Mouse (Mus musculus) forebrain, embryonic 15.5 days (tissue): ENCODE measurements at regions not wholly inside any gene's neighbourhood (a gene's known extent, or its start where the extent isn't known, plus 50 kb on each side); places are given as distances from the start of the nearest gene placed in this dataset.

Experiments
- ATAC-seq: fragments of 200-750 bp; cut with Nextera tagmentation; replicated peaks from 2 replicates; pipeline ENCODE4 v1.8.0; 2017; ENCODE audit warnings: mild to moderate bottlenecking, moderate TSS enrichment, moderate library complexity
- H3K27ac ChIP-seq: fragments of 300-500 bp; sonication (generic); replicated peaks from 2 replicates; pipeline ENCODE4 v1.5.1; 2015; ENCODE audit warnings: mild to moderate bottlenecking, inconsistent platforms
- H3K27me3 ChIP-seq: fragments of 300-500 bp; sonication (generic); 2 replicates; pipeline ENCODE4 v1.6.1; 2015; ENCODE audit warnings: inconsistent platforms
- H3K36me3 ChIP-seq: fragments of 300-500 bp; sonication (generic); 2 replicates; pipeline ENCODE4 v1.6.1; 2015; ENCODE audit warnings: mild to moderate bottlenecking, inconsistent platforms
- H3K4me1 ChIP-seq: fragments of 300-500 bp; sonication (generic); 2 replicates; pipeline ENCODE4 v1.6.1; 2015; ENCODE audit warnings: inconsistent platforms
- H3K4me2 ChIP-seq: fragments of 300-500 bp; sonication (generic); replicated peaks from 2 replicates; pipeline ENCODE4 v1.6.1; 2015; ENCODE audit warnings: mild to moderate bottlenecking, inconsistent platforms
- H3K4me3 ChIP-seq: fragments of 300-500 bp; sonication (generic); 2 replicates; pipeline ENCODE4 v1.5.1; 2015; ENCODE audit warnings: mild to moderate bottlenecking, inconsistent platforms
- H3K9ac ChIP-seq: fragments of 300-500 bp; sonication (generic); replicated peaks from 2 replicates; pipeline ENCODE4 v1.6.1; 2015; ENCODE audit warnings: mild to moderate bottlenecking, inconsistent platforms
- H3K9me3 ChIP-seq: fragments of 300-500 bp; sonication (generic); 2 replicates; pipeline ENCODE4 v1.6.1; 2016; ENCODE audit warnings: inconsistent platforms
- WGBS: fragments of 180-500 bp; shearing (Covaris S2); methylation state at CpG from one replicate; pipeline ENCODE4 v1.1.7; 2015; ENCODE audit warnings: mixed read lengths; 5-methylcytosine and 5-hydroxymethylcytosine counted together

- 75% methylated on average over 5 of the region's 5 CpGs for WGBS
- Histone ChIP-seq H3K27ac (no peak overlapping the region), H3K9ac (no peak overlapping the region), H3K9me3 (no peaks in the 10 kb centered on the region), H3K36me3 (no peaks in the 10 kb centered on the region), H3K4me3 (no peak overlapping the region), H3K4me1 (no peaks in the 10 kb centered on the region), H3K4me2 (no peak overlapping the region), H3K27me3 (no peaks in the 10 kb centered on the region)
- no peak for ATAC-seq
Observed at GRCm38 (mm10) chr4:127819009-127819408, 151.7 kb downstream of the CK137956 start.

- no peaks in the 10 kb centered on the region for H3K27me3 ChIP-seq
- no peaks in the 10 kb centered on the region for H3K4me1 ChIP-seq
- no peak overlapping the region for H3K4me3 ChIP-seq
- no peaks in the 10 kb centered on the region for H3K36me3 ChIP-seq
- no peak overlapping the region for H3K27ac ChIP-seq
- 86% methylated on average over 6 of the region's 6 CpGs for WGBS
- no peak for ATAC-seq
- no peak overlapping the region for H3K4me2 ChIP-seq
- no peaks in the 10 kb centered on the region for H3K9me3 ChIP-seq
- H3K9ac ChIP-seq, result no peak overlapping the region
Observed at GRCm38 (mm10) chr4:127814631-127815030, 156.1 kb downstream of the CK137956 start.

GRCm38 (mm10) chr4:127812047-127812545, 158.7 kb downstream of the CK137956 start:
- no peak for ATAC-seq
- WGBS, result 53% methylated on average over 3 of the region's 3 CpGs
- H3K4me1 ChIP-seq, result no peaks in the 10 kb centered on the region

GRCm38 (mm10) chr4:127810899-127811510, 159.7 kb downstream of the CK137956 start:
- no peak overlapping the region for H3K27ac ChIP-seq
- ATAC-seq, result no peak
- no peaks in the 10 kb centered on the region for H3K4me1 ChIP-seq
- no peaks in the 10 kb centered on the region for H3K9me3 ChIP-seq
- no peaks in the 10 kb centered on the region for H3K27me3 ChIP-seq
- H3K9ac ChIP-seq, result no peak overlapping the region
- WGBS, result 84% methylated on average over 7 of the region's 7 CpGs
- no peak overlapping the region for H3K4me3 ChIP-seq
- no peaks in the 10 kb centered on the region for H3K36me3 ChIP-seq
- H3K4me2 ChIP-seq, result no peak overlapping the region

More at GRCm38 (mm10) chr4:127812047-127812545, 158.7 kb downstream of the CK137956 start:
- Histone ChIP-seq H3K4me2 (no peak overlapping the region), H3K27ac (no peak overlapping the region), H3K9ac (no peak overlapping the region), H3K9me3 (no peaks in the 10 kb centered on the region), H3K4me3 (no peak overlapping the region), H3K27me3 (no peaks in the 10 kb centered on the region), H3K36me3 (no peaks in the 10 kb centered on the region)

GRCm38 (mm10) chr4:127809006-127809405, 161.7 kb downstream of the CK137956 start:
- no peak overlapping the region for H3K9ac ChIP-seq
- ATAC-seq, result no peak
- WGBS, result 71% methylated on average over 6 of the region's 6 CpGs

GRCm38 (mm10) chr4:127789206-127789605, 181.5 kb downstream of the CK137956 start:
- H3K27ac ChIP-seq, result no peak overlapping the region
- H3K4me2 ChIP-seq, result no peak overlapping the region
- no peak overlapping the region for H3K4me3 ChIP-seq
- no peaks in the 10 kb centered on the region for H3K36me3 ChIP-seq
- no peaks in the 10 kb centered on the region for H3K27me3 ChIP-seq
- H3K9me3 ChIP-seq, result no peaks in the 10 kb centered on the region
- no peak for ATAC-seq
- H3K4me1 ChIP-seq, result no peaks in the 10 kb centered on the region
- H3K9ac ChIP-seq, result no peak overlapping the region
- WGBS, result 70% methylated on average over 12 of the region's 12 CpGs

More at GRCm38 (mm10) chr4:127809006-127809405, 161.7 kb downstream of the CK137956 start:
- no peak overlapping the region for H3K4me2 ChIP-seq
- no peak overlapping the region for H3K27ac ChIP-seq
- no peak overlapping the region for H3K4me3 ChIP-seq
- no peaks in the 10 kb centered on the region for H3K27me3 ChIP-seq
- H3K9me3 ChIP-seq, result no peaks in the 10 kb centered on the region
- no peaks in the 10 kb centered on the region for H3K4me1 ChIP-seq
- no peaks in the 10 kb centered on the region for H3K36me3 ChIP-seq

- H3K27ac ChIP-seq, result no peak overlapping the region
- H3K4me3 ChIP-seq, result no peak overlapping the region
- H3K9me3 ChIP-seq, result no peaks in the 10 kb centered on the region
- WGBS, result 79% methylated on average over 3 of the region's 3 CpGs
- no peak overlapping the region for H3K4me2 ChIP-seq
- H3K9ac ChIP-seq, result no peak overlapping the region
- no peaks in the 10 kb centered on the region for H3K36me3 ChIP-seq
- peaks cover 6% of the 10 kb centered on the region; the same call in 1 of the 2 replicates for H3K4me1 ChIP-seq
- no peaks in the 10 kb centered on the region for H3K27me3 ChIP-seq
- no peak for ATAC-seq
Observed at GRCm38 (mm10) chr4:127785786-127786185, 185.0 kb downstream of the CK137956 start.

- 34% methylated on average over 5 of the region's 5 CpGs for WGBS
- Histone ChIP-seq H3K4me2 (no peak overlapping the region), H3K36me3 (no peaks in the 10 kb centered on the region), H3K4me3 (no peak overlapping the region), H3K9me3 (no peaks in the 10 kb centered on the region), H3K27me3 (no peaks in the 10 kb centered on the region), H3K9ac (no peak overlapping the region), H3K27ac (no peak overlapping the region), H3K4me1 (no peaks in the 10 kb centered on the region)
- no peak for ATAC-seq
Observed at GRCm38 (mm10) chr4:127771966-127772500, 198.7 kb downstream of the CK137956 start.

GRCm38 (mm10) chr4:127763736-127764135, 207.0 kb downstream of the CK137956 start:
- no peaks in the 10 kb centered on the region for H3K9me3 ChIP-seq
- H3K36me3 ChIP-seq, result no peaks in the 10 kb centered on the region
- WGBS, result 78% methylated on average over 5 of the region's 5 CpGs
- H3K4me3 ChIP-seq, result no peak overlapping the region
- H3K4me1 ChIP-seq, result no peaks in the 10 kb centered on the region
- H3K4me2 ChIP-seq, result no peak overlapping the region
- no peak overlapping the region for H3K27ac ChIP-seq
- no peaks in the 10 kb centered on the region for H3K27me3 ChIP-seq
- no peak overlapping the region for H3K9ac ChIP-seq
- no peak for ATAC-seq

- no peak for ATAC-seq
- WGBS, result 26% methylated on average over 9 of the region's 9 CpGs
- Histone ChIP-seq H3K9me3 (no peaks in the 10 kb centered on the region), H3K4me2 (no peak overlapping the region), H3K36me3 (no peaks in the 10 kb centered on the region), H3K4me1 (no peaks in the 10 kb centered on the region), H3K9ac (no peak overlapping the region), H3K4me3 (no peak overlapping the region), H3K27me3 (no peaks in the 10 kb centered on the region), H3K27ac (no peak overlapping the region)
Observed at GRCm38 (mm10) chr4:127758961-127759360, 211.8 kb downstream of the CK137956 start.

- WGBS, result 92% methylated on average over 6 of the region's 6 CpGs
- Histone ChIP-seq H3K36me3 (no peaks in the 10 kb centered on the region), H3K9ac (no peak overlapping the region), H3K4me3 (no peak overlapping the region), H3K4me1 (no peaks in the 10 kb centered on the region), H3K27me3 (no peaks in the 10 kb centered on the region), H3K27ac (no peak overlapping the region), H3K9me3 (no peaks in the 10 kb centered on the region), H3K4me2 (no peak overlapping the region)
- ATAC-seq, result no peak
Observed at GRCm38 (mm10) chr4:127756238-127756637, 214.5 kb downstream of the CK137956 start.

GRCm38 (mm10) chr4:127750781-127751180, 220.0 kb downstream of the CK137956 start:
- 88% methylated on average over 3 of the region's 3 CpGs for WGBS
- no peak overlapping the region for H3K4me3 ChIP-seq
- H3K9ac ChIP-seq, result no peak overlapping the region
- no peak overlapping the region for H3K27ac ChIP-seq
- H3K27me3 ChIP-seq, result no peaks in the 10 kb centered on the region
- H3K4me1 ChIP-seq, result no peaks in the 10 kb centered on the region
- H3K36me3 ChIP-seq, result no peaks in the 10 kb centered on the region
- H3K4me2 ChIP-seq, result no peak overlapping the region
- no peak for ATAC-seq
- no peaks in the 10 kb centered on the region for H3K9me3 ChIP-seq

- Histone ChIP-seq H3K4me3 (no peak overlapping the region), H3K36me3 (no peaks in the 10 kb centered on the region), H3K9ac (no peak overlapping the region), H3K4me1 (no peaks in the 10 kb centered on the region), H3K27ac (no peak overlapping the region), H3K27me3 (no peaks in the 10 kb centered on the region), H3K4me2 (no peak overlapping the region), H3K9me3 (no peaks in the 10 kb centered on the region)
- 85% methylated on average over 5 of the region's 5 CpGs for WGBS
- no peak for ATAC-seq
Observed at GRCm38 (mm10) chr4:127747876-127748275, 222.9 kb downstream of the CK137956 start.
